Mouse (Mus musculus) spleen, adult 2 months (tissue): ENCODE measurements around the gene Ppp4r3a.

Experiments used
- CTCF ChIP-seq: fragments of 200-500 bp; IDR thresholded peaks from 2 replicates; pipeline ENCODE4 v1.5.1; 2011; ENCODE audit warnings: mild to moderate bottlenecking, inconsistent platforms; ENCODE audit not compliant: insufficient read depth, insufficient read length, insufficient replicate concordance; ENCODE audit errors: extremely low read depth
- POLR2A ChIP-seq: fragments of 200-500 bp; IDR thresholded peaks from 2 replicates; pipeline ENCODE4 v1.6.1; 2011; ENCODE audit warnings: low read depth, low read length, inconsistent platforms

- TF ChIP-seq CTCF = no peak
- no peak for TF ChIP-seq POLR2A
Measured at GRCm38 (mm10) chr12:101019031-101019430, 64.5 kb downstream of the Ppp4r3a start.
